Mouse (Mus musculus) G1E (cell line): ENCODE data around the gene Dse. TPM values are rescaled to one million over a fixed set of nuclear protein-coding genes. Genes with fewer than 3 reads are reported as not detected.

Experiments used
- ATAC-seq: 2 replicates; pipeline ENCODE4 v1.8.0; 2016; ENCODE audit warnings: mild to moderate bottlenecking; ENCODE audit not compliant: insufficient number of reproducible peaks, poor library complexity, low FRiP score, severe bottlenecking; ENCODE audit errors: extremely low read depth
- DNase-seq: peaks from one replicate; pipeline ENCODE4 v3.0.0; 2012; ENCODE audit warnings: low spot score
- H3K27me3 ChIP-seq: 2 replicates; pipeline ENCODE4 v1.6.1; 2012; ENCODE audit warnings: mild to moderate bottlenecking, low read length, inconsistent platforms; ENCODE audit not compliant: insufficient read depth
- H3K36me3 ChIP-seq: replicated peaks from 2 replicates; pipeline ENCODE3; 2012; ENCODE audit warnings: mild to moderate bottlenecking, inconsistent platforms
- H3K4me1 ChIP-seq: 2 replicates; pipeline ENCODE4 v1.6.1; 2012; ENCODE audit warnings: low read depth, low read length, inconsistent platforms, mixed read lengths; ENCODE audit not compliant: insufficient read depth
- H3K4me3 ChIP-seq: 2 replicates; pipeline ENCODE4 v1.5.1; 2012; ENCODE audit warnings: low read depth, mild to moderate bottlenecking, inconsistent platforms, low read length, moderate library complexity, mixed read lengths
- H3K9me3 ChIP-seq: replicated peaks from 2 replicates; pipeline ENCODE4 v1.6.1; 2012; ENCODE audit warnings: inconsistent platforms
- CTCF ChIP-seq: IDR thresholded peaks from 2 replicates; pipeline ENCODE4 v1.5.1; 2012; ENCODE audit warnings: low read depth, low read length, inconsistent platforms, mixed read lengths
- GATA1 ChIP-seq: IDR thresholded peaks from 2 replicates; pipeline ENCODE4 v1.6.1; 2012; ENCODE audit warnings: borderline replicate concordance, low read length, inconsistent platforms, mixed read lengths
- GATA2 ChIP-seq: IDR thresholded peaks from 2 replicates; pipeline ENCODE4 v1.6.1; 2012; ENCODE audit warnings: low read depth, low read length, inconsistent platforms, borderline replicate concordance
- POLR2AphosphoS5 ChIP-seq: IDR thresholded peaks from 2 replicates; pipeline ENCODE4 v1.6.1; 2012; ENCODE audit warnings: low read depth, low read length, inconsistent platforms; ENCODE audit not compliant: insufficient replicate concordance
- TAL1 ChIP-seq: conservative IDR thresholded peaks from 2 replicates; pipeline ENCODE4 v1.6.1; 2012; ENCODE audit warnings: low read depth, low read length, inconsistent platforms, mixed read lengths
- polyA plus RNA-seq: library from polyadenylated mRNA; stranded (reverse); fragments of >175 nt; gene quantifications from 2 replicates; pipeline ENCODE4 v1.2.3, GENCODE M21; 2012
- total RNA-seq, 2 experiments: library from RNA; stranded (forward) in 1 of 2; stranded (reverse) in 1 of 2; fragments of 200-1000 nt in 1 of 2; fragments of >200 nt in 1 of 2; fragmentation: Nextera tagmentation in 1 of 2; gene quantifications; 2 replicates each; pipeline ENCODE4 v1.2.3; 2014 to 2017

The Dse gene
- total and polyA plus RNA-seq, 3 experiments, result under 0.01 TPM; not detected in 2

DNA sequence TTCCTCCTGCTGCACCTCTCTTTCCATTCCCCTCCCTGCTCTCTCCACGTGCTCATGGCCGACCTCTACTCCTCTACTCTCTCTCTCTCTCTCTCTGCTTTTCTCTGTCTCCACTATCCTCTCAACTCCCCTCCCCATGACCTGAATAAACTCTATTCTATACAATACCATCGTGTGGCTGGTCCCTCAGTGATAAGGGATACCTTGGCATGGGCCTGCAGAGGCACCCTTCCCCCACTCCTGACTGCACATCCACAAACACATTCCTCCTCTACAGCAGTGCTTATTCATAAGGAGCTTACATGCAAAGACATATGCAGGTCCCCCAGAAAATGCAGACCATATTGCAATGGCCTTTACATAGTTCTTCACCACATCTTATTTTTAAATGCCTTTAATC, 16.1 kb upstream of the Dse start:
- Histone ChIP-seq H3K4me1 (no peaks in the 10 kb centered on the region), H3K36me3 (no peaks in the 10 kb centered on the region), H3K4me3 (no peak overlapping the region), H3K9me3 (no peaks in the 10 kb centered on the region), H3K27me3 (no peaks in the 10 kb centered on the region)
- TF ChIP-seq POLR2AphosphoS5 (no peak), GATA1 (no peak), GATA2 (no peak), TAL1 (no peak), CTCF (no peak)
- ATAC-seq (no peak), DNase-seq (no peak)

- DNase-seq, result no peak
- no peak overlapping the region for H3K4me3 ChIP-seq
- H3K27me3 ChIP-seq, result no peaks in the 10 kb centered on the region
- ATAC-seq, result no peak
- TF ChIP-seq TAL1 (no peak), GATA2 (no peak)
- no peaks in the 10 kb centered on the region for H3K4me1 ChIP-seq
- no peaks in the 10 kb centered on the region for H3K36me3 ChIP-seq
- no peaks in the 10 kb centered on the region for H3K9me3 ChIP-seq
Measured at GRCm38 (mm10) chr10:34221909-34222620, 14.6 kb upstream of the Dse start.

GRCm38 (mm10) chr10:34218191-34218590, 10.7 kb upstream of the Dse start:
- DNase-seq (no peak), ATAC-seq (no peak)
- H3K27me3 ChIP-seq, result no peaks in the 10 kb centered on the region
- no peaks in the 10 kb centered on the region for H3K36me3 ChIP-seq
- no peak overlapping the region for H3K4me3 ChIP-seq
- H3K9me3 ChIP-seq, result no peaks in the 10 kb centered on the region
- no peak for TF ChIP-seq TAL1
- no peaks in the 10 kb centered on the region for H3K4me1 ChIP-seq

- TF ChIP-seq TAL1, result no peak
- TF ChIP-seq CTCF, result no peak
- TF ChIP-seq GATA1, result no peak
- TF ChIP-seq GATA2, result no peak
- TF ChIP-seq POLR2AphosphoS5, result no peak
- Histone ChIP-seq H3K27me3 (no peaks in the 10 kb centered on the region), H3K4me3 (no peak overlapping the region), H3K4me1 (no peaks in the 10 kb centered on the region), H3K9me3 (no peaks in the 10 kb centered on the region), H3K36me3 (no peaks in the 10 kb centered on the region)
- ATAC-seq (no peak), DNase-seq (no peak)
Measured at GRCm38 (mm10) chr10:34215667-34216066, 8.2 kb upstream of the Dse start.

DNA sequence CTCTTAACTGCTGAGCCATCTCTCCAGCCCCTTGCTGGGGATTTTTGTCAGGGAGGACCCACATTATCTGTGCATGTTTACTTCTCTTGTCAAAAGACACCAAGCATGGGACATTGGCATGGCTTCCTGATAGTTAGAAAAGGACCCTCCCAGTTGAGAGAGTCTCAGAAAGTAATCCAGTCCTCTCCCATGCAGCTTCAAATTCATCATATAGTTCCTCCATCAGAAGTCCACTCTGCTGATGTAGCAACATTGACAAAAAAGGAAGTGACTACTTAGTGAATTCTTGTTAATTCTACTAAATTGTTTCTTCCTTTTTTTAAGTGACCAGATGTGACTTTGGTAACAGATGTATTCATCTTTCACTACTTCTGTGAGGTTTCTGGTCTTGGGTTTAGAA, 2.4 kb upstream of the Dse start:
- no peak for TF ChIP-seq TAL1
- TF ChIP-seq GATA2, result no peak
- TF ChIP-seq GATA1, result no peak
- no peak for TF ChIP-seq CTCF
- no peak for TF ChIP-seq POLR2AphosphoS5
- H3K27me3 ChIP-seq, result peaks cover 11% of the 10 kb centered on the region; the same call in 1 of the 2 replicates
- no peaks in the 10 kb centered on the region for H3K9me3 ChIP-seq
- DNase-seq (no peak), ATAC-seq (no peak)
- no peak overlapping the region for H3K4me3 ChIP-seq
- no peaks in the 10 kb centered on the region for H3K4me1 ChIP-seq
- no peaks in the 10 kb centered on the region for H3K36me3 ChIP-seq

DNA sequence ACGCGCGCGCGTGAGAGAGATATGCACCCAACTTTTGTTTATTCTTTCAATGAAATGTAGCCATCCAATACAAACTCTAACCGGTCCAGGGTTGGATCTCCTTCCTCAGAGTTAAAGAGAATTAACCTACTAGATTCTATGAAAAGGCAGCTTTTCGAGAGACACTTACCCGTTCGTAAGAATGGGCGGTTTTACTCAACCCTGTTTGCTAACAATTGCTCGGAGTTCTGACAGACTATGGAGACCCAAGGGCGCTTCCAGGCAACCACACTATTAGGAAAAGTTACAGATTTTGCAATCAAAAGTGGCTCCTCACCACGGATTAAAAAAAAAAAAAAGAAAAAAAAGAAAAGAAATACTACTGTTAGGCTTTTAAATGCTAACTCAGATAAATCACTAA, 516 bp upstream of the Dse start:
- H3K27me3 ChIP-seq, result peaks cover 11% of the 10 kb centered on the region; the same call in 1 of the 2 replicates
- no peak for DNase-seq
- H3K36me3 ChIP-seq, result no peaks in the 10 kb centered on the region
- no peaks in the 10 kb centered on the region for H3K4me1 ChIP-seq
- ATAC-seq, result no peak
- no peaks in the 10 kb centered on the region for H3K9me3 ChIP-seq
- no peak overlapping the region for H3K4me3 ChIP-seq
- TF ChIP-seq POLR2AphosphoS5, result no peak
- no peak for TF ChIP-seq GATA2
- no peak for TF ChIP-seq TAL1
- TF ChIP-seq GATA1, result no peak
- no peak for TF ChIP-seq CTCF
